Mouse (Mus musculus): ENCODE results near the gene Pigv. TPM values are rescaled to one million over a fixed set of nuclear protein-coding genes. Genes with fewer than 3 reads are reported as not detected.
"Not testable (repeated sequence)": the region's sequence is repeated elsewhere in the genome, so short reads cannot be mapped to it uniquely, and the experiment has no call there.

The Pigv gene
- total RNA-seq, 2 experiments from 2014 or later: 9.7 to 12.2 TPM

DNA sequence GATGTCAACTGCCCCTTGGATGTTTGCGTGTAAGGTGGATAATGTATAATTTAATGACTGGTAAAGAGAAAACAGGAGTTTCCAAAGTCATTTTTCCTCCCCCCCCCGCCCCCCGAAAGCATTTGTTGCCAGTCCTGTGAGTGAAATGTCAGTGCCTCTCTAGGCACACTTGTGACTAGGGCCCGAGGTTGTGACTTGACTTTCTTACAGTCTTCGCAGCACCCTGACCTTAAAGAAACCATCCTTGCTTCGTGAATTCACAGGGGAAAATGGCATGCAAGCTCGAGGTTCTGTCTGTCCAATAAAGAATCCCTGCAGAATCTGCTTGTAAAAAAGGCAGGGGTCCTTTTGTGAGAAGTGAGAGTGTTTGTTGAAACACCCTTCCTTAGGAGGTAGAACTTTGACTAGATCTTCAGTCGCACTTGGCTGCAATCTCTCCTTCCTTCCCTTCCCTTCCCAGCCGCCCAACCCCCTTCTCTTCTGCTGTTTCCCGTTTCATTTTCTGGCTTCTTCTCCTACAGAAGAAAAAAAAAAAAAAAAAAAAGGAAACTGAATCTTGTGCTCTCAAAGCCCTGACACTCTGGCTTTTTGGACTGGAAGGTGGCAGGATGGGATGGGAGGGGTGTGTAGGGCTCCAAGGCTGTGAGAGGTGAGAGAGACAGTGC lies 1.4 kb upstream of the Pigv start:
- peak; percentile 53 for DNase-seq (ENCODE audit: low spot score)

DNA sequence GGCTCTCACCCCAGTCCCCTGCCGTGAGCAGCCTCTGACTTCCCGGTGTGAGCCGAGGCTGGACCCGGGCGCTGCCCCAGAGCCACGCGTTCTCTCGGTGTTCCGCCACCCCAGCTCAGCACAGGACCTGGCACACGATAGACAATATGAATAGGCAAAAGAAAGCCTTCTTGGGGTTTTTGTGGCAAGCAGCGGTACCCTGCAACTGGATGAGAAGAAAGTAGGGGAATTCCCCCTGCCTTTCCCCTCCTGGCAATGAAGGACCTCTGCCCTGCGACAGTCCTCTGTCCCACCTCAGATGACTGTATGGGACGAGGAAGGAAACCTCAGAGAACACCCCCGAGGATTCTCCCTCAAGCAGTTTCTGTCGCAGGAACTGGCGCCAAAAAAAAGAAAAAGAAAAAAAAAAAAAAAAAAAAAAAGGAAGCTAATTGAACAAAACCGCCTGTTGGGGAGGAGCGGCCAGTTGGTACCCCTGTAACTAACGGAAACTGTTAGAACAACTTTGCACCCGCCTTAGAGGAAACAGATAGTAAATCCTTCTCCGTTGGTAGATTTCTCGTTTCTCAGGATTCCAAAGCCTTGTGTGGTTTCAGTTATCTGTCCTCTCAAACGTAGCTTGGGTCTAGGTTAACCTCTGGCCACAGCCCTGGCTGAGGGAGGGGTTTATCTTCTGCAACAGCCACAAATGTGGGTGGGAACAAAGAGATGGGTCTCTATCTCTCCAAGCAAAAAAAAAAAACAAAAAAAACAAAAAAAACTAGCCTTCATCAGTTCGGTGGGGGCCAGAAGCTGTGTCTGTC lies 599 bp upstream of the Pigv start:
- peak; percentile 41 for DNase-seq (ENCODE audit: low spot score)

DNA sequence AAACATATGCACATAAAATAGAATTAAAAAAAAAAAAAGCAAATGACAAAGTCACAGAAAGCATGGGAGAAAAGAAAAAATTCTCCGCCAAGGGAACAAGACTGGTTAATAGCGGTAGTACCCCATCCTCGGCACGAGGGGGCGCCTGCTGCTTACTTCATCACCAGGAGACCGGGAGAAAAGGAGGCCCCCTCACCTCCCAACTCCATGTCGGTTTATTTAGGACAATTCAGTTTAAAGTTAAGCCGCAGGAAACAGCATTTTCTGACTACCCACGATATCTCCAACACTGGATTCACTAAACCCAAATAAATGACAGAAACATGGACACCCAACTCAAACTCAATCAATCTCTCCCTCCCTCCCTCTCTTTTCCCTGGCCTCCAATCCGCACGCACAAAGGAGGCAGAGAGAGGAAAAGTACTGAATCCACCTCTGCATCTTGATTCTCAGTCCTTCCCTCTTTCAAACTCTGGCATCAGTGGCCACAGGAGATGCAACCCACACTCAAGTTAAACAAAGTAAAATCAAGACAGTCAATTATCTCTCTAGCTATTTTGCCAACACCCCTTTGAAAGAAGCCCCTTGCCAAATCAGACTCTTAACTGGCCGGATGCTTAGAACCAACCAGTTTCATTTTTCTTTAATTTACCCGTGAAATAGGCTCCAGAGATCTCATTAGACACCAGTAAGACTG lies 1.1 kb downstream of the Pigv start:
- peak; percentile 87 for DNase-seq (ENCODE audit: low spot score)

DNA sequence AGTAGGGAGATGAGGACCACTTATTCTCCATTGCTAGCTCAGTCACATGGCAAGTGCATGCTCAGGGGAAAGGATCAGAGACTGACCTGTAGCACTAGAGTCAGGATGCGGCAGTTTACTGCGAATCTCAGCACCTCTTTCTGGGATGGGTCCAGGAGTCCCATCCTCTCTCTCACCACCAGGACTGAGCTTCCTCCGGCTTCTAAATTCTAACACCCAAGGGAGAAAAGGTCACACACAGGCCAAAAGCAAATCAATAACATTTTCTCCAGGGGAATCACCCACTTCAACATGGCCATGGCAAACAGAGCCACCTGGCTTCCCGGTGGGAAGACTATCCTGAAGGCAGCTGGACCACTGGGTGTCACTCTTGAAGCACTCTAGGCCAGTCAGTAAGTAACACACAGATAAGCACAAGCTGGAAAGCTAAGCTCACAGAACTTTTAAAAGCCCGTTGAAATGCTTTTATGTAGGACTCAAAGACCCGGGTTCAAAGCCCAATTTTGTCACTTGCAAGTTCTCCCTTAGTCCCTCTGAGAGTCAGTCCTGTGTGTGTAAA lies 2.7 kb downstream of the Pigv start:
- DNase-seq (ENCODE audit: low spot score): no peak

DNA sequence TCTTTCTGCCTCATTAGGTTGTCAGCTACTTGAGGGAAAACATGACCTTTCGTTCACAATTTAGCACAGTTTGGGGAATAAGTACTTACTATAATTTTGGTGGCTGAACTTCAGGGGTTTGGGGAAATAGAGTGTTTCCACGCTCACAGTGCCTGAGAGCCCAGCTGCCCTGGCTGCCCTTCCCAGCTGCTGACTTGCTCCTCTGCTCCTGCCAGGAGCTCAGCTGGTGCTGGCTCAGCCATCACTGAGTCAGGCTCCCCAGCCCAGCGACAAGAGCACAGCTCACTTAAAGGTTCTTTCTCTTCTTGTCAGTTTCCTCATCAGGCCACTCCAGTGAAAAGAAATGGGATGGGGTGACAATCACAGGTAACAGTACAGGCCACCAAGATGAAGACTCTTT lies 3.9 kb downstream of the Pigv start:
- DNase-seq (ENCODE audit: low spot score): peak; percentile 62

DNA sequence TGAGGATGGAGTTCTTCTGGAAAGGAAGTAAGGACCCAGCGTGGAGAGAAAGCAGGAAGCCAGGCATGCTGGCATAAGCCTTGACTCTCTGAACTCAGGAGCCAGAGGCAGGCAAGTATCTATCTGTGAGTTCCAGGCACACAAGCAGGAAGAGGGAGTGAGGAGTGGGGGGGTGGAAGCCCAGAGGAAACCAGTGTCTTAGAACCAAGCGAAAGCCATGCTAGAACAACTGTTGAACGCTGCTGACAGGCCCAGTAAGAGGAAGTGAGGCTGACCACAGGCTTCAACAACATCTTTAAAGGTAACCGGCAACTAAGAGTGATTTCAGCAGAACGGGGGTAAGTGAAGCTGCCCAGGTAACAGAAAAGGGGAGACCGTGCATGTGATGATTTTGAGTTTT lies 6.2 kb downstream of the Pigv start:
- no peak for DNase-seq (ENCODE audit: low spot score)

DNA sequence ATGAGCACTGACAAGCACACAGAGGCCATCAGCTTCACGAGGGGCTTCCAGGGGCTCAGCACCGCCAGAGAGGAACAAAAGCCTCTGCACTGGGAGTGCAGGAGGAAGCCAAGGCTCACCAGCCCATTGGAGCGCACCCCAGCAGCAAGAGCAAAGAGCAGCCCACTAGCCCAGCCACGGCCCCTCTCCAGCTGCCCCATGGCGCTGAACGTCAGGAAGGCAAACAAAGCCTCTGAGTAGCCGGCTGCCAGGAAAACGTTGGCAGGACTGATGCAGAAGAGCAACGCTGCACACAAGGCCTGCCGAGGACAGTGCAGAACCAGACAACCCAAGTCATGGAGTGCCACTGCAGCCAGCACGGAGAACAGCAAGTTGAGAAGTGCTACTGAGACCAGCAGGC lies 7.3 kb downstream of the Pigv start:
- DNase-seq (ENCODE audit: low spot score): no peak

DNA sequence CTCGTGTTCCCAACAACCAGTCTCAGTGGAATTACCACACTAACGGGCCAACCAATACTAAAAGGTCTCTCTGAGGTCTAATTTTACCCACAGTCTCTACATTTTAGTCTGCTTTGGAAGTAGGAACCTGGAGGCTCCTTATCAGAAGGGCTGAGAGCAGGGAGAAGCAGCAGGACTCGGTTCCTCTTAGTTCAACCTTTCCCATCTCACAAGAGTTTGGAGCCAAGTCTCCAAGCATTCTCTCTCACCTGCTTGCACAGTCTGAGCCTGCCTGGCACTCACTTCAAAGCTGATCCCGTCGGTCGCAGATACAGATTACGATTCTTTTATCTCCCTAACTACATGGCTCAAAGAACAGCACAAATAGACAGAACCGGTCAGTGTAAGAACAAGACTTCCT lies 9.5 kb downstream of the Pigv start:
- DNase-seq (ENCODE audit: low spot score): no peak

DNA sequence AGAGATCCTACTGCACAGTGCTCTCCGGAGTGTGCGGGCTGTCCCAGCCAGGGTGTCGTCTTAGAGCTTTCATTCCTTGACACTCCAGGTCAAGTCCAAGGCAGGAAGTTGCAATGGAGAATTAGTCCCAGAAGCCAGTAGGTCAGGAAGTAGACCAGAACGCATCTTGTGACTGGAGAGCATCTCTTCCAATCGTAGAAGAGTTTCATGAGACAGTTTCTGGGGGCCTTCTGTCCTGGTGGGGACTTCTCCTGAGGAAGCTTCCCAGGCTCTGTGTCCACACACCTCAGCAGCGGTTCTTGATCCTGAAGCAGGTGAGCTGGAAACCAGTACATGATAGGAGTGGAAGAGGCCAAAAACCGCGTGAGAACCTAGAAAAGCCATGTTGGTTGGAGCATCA lies 10.0 kb downstream of the Pigv start:
- DNase-seq (ENCODE audit: low spot score): no peak

DNA sequence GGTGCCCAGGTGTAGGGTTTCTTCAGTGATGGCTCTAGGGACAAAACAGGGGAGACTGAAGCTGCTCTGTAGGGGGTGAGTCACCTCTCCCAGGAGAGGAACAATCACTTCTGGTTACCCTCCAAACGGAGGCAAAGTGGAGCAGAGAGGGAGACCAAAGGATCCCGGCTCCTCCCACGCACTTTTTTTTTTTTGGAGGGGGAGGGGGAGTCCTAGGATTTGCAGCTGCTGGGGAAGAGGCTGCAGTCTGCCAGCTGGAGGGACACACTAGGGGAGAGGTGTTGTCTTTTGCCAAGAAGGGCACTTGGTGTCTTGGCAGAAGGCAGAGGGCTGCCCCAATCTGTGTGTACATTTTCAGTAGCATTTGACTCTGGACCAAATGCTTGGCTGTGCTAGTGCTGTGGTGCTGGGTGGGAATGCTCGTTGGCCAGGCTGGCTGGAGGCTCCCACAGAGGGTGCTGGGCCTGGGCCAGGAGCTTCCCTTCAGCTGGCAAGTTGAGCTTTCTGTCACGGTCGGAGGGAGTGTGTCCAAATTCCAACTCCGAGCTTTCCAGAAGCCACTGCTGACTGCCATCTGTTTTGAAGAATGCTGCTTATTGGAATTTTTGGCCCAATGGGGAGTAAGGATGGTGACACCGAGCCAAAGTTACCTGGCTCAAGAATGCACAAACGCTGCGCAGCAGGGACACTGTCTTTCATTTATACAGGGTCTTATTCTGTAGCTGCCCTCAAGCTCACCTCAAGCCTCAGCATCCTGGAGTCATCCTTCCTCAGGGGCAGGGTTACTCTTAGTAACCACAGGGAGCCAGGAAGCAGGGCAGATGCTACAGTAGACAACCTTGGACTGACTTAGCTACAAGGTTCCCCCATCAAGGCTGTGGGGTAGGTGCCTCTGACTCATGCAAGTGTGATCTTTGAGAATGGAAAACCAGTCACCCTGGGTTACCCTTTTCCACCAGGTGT lies 12.0 kb downstream of the Pigv start:
- DNase-seq (ENCODE audit: low spot score): peak; percentile 85

DNA sequence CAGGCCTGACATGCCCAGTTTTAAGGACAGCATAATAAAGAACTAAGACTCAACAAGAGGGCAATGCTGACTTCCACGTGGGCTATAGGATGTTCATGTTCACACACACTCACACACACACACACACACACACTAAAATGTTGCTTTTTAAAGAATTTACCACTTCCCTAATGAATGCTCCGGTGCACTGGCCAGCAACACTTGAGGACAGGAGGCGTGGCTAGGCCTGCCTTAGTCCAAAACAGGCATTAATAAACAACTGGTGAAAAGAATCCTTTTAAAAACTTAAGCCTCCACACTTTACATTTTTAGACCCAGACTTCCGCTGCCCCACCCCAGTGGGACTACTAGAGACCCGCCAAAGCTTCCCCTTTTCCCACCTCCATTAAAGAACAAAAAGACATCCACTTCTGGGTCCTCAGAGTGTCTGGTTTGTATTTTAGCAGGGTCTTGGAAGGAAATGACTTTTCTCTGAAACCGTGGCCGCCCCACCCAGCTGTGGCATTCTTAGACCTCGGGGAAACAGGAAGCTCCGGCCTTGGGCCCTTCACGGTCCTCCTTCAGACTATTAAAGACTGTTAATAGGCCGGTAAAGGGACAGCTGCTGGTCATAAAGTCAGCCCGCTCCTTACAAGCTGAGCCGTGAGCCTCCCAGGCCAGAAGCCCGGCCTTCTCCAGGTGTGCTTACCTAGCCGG lies 12.8 kb downstream of the Pigv start:
- peak; percentile 51 for DNase-seq (ENCODE audit: low spot score)

DNA sequence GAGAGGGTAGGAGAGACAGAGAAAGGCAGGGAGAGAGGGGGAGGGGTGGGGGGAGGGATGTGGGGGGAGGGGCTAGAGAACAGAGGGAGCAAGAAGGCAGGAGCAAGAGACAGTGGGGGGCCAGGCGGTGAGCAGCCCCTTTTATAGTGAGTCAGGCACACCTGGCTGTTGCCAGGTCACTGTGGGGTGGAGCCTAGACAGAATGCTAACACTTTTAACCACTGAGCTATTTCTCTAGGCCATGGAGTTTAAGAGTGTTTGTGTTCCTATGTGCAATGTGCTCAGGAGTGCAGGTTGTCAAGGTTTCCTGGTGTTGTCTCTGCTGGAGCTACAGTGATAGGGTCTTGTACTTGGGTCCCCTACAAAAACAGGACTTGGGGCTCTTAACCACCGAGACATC lies 13.7 kb downstream of the Pigv start:
- DNase-seq (ENCODE audit: low spot score): no peak

DNA sequence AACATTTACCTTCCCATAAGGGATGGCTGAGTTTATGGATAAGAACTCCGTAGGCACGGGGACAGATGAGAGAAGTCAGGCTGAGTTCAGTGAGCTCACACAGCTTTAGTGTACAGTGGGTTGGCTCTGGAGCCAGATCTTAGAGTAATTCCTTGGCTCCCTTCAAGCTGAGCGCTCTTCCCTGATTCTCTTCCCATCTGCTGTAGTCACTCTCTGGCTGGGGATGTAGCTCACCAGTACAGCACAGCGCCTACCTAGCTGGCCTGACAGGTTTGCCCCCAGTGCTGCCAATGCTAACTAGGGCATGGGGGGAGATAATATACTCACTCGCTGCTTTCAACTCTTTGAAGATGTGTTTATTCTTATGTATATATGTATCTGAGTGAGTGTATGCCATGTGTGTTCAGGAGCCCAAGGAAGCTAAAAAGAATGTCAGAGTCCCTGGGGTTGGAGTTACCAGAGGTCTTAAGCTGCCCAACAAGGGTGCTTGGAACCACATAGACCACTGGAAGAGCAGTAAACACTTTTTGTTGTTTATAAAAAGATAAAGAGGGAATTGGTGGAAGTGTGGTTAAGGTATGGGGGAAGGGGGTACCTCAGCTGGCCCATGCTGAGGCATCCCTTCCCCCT lies 14.5 kb downstream of the Pigv start:
- no peak for DNase-seq (ENCODE audit: low spot score)

DNA sequence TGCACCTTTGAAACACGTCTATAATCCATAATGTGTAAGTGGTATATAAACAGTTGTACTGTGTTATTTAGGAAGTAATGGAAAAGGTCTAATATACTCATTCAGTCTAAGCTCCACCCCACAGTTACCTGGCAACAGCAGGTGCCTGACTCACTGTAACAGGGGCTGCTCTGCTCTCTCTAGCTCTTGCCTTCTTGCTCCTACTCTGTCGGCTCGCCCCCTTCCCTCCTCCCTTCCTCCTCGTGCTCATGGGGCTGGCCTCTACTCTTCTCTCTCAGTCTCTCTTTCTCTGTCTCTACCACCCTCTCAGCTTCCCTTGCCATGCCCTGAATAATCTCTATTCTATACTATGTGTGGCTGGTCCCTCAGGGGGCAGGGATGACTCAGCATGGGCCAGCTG lies 15.4 kb downstream of the Pigv start:
- DNase-seq (ENCODE audit: low spot score): no peak

DNA sequence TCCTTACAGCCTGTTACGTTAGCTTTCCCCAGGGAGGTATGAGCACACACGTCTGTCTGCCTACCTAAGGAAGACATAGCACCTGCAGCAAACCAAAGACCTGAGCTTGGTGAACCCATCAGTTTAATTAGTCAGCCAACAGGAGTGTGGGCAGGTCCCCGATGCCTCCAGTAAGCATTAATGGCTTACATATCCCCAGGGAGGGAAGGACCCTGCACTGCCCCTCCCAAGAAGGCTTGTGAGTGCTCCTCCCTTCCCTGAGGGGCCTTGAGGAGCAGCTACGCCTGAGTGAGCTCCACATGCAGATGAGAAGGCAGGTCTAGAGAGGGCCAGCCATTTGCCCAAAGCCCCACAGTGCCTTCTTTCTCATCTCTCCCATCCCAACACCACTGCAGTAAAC lies 16.2 kb downstream of the Pigv start:
- no peak for DNase-seq (ENCODE audit: low spot score)

DNA sequence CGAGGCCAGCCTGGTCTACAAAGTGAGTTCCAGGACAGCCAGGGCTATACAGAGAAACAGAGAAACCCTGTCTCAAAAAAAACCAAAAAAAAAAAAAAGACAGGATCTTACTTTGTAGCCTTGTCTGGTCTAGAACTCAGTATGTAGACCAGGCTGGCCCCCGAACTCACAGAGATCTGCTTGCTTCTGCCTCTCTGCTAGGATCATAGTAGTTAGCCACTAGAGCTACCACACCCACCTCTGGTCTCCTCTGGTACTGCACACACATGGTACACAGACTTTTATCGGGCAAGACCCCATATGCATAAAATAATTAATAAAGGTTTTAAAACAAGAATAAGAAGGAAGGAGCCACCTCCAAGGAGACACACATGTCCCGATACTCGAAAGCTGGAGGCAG lies 18.4 kb downstream of the Pigv start:
- not testable (repeated sequence) for DNase-seq (ENCODE audit: low spot score)

DNA sequence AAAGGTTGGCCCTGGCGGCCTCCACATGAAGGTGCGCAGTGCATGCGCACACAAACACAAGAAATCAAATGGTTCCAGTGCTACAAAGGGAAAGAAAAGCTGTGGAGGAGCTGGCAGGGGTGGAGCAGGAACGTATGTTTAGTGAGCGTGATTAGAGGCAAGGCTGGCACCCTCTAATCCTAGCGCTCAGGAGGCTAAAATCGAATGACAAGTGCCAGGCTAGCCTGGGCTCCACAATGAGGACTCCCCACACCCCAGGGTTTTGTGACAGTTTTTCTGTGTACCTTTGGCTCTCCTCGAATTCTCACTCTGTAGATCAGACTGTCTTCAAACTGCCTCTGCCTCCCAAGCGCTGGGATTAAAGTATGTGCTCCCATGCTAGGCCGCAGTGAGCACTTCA lies 19.7 kb downstream of the Pigv start:
- DNase-seq (ENCODE audit: low spot score): no peak

DNA sequence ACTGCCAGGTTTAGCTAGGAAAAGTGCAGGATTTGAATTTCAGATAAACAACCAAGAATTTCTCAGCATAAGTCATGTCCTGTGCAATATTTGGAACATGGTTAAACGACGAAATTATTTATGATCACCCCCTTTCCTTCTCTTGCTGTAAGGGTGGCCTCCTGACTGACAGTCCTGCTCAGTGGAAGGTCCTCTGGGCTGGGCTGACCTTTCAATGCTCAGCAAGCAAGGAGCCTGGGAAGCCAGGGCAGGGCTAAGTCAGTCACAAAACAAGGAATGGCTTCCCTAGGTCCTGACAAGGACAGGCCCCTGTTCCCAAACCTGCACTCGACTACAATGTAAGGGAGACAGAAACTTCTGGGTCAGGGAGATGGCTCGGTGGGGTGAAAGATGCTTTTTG lies 20.5 kb downstream of the Pigv start:
- no peak for DNase-seq (ENCODE audit: low spot score)

DNA sequence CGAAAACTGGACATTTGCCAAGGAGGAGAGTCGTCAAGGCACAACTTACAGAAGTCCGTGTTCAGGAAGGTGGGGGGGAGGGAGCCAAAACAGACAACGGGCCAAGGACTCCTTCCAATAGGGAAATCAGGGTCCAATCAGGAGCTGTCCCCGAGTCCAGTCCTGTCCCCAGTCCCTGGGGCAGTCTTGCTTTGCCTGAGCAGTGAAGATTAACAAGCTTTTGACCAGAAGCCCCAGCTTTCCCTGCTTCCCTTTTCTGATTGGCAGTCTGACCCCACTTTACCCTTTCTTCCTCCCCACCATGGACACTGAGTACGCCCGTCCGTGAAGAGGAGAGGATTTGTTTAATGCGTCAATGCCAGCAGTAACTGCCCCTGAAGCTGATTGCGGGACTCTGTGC lies 21.0 kb downstream of the Pigv start:
- no peak for DNase-seq (ENCODE audit: low spot score)

All from gastrocnemius, adult 18-20 months (tissue).